Mouse (Mus musculus): ENCODE data around the gene Cldn22. TPM values are rescaled to one million over a fixed set of nuclear protein-coding genes. Genes with fewer than 3 reads are reported as not detected.
"Not testable (repeated sequence)": the region's sequence is repeated elsewhere in the genome, so short reads cannot be mapped to it uniquely, and the experiment has no call there.

Cldn22 gene
- polyA plus RNA-seq, 1 experiment from 2014 or later, result not detected

GRCm38 (mm10) chr8:47819034-47819433, 5.2 kb upstream of the Cldn22 start:
- no peaks in the 10 kb centered on the region for H3K27me3 ChIP-seq (ENCODE audit: control insufficient read depth, insufficient read depth, low read length)
- H3K27ac ChIP-seq (replicated peaks; ENCODE audit: low read depth, low read length), result no peak overlapping the region
- H3K4me2 ChIP-seq (ENCODE audit: low read depth, low read length), result no peak overlapping the region
- no peak overlapping the region for H3K9ac ChIP-seq (replicated peaks; ENCODE audit: low read length)
- H3K4me1 ChIP-seq (ENCODE audit: control insufficient read depth, insufficient read depth, low read length), result no peaks in the 10 kb centered on the region
- 90% methylated on average over 8 of the region's 8 CpGs for WGBS
- no peaks in the 10 kb centered on the region for H3K9me3 ChIP-seq (replicated peaks; ENCODE audit: control insufficient read depth, low read length)
- no peaks in the 10 kb centered on the region for H3K36me3 ChIP-seq (replicated peaks; ENCODE audit: control insufficient read depth, insufficient read depth, low read depth, low read length)
- H3K4me3 ChIP-seq (ENCODE audit: low read depth, low read length), result no peak overlapping the region
- no peak for ATAC-seq (replicated peaks; ENCODE audit: insufficient number of reproducible peaks, low FRiP score, low TSS enrichment, low read depth)
- no peak for DNase-seq (ENCODE audit: low spot score)

- Histone ChIP-seq H3K4me1 (ENCODE audit: control insufficient read depth, insufficient read depth, low read length) (no peaks in the 10 kb centered on the region), H3K4me2 (ENCODE audit: low read depth, low read length) (no peak overlapping the region), H3K4me3 (ENCODE audit: low read depth, low read length) (no peak overlapping the region), H3K27me3 (ENCODE audit: control insufficient read depth, insufficient read depth, low read length) (no peaks in the 10 kb centered on the region), H3K9me3 (replicated peaks; ENCODE audit: control insufficient read depth, low read length) (no peaks in the 10 kb centered on the region), H3K36me3 (replicated peaks; ENCODE audit: control insufficient read depth, insufficient read depth, low read depth, low read length) (no peaks in the 10 kb centered on the region), H3K27ac (replicated peaks; ENCODE audit: low read depth, low read length) (no peak overlapping the region), H3K9ac (replicated peaks; ENCODE audit: low read length) (no peak overlapping the region)
- DNase-seq (ENCODE audit: low spot score) (no peak), ATAC-seq (replicated peaks; ENCODE audit: insufficient number of reproducible peaks, low FRiP score, low TSS enrichment, low read depth) (no peak)
- WGBS, result 84% methylated on average over 20 of the region's 20 CpGs
These were observed 3.1 kb upstream of the Cldn22 start for GRCm38 (mm10) chr8:47820914-47821772.

GRCm38 (mm10) chr8:47821843-47822242, 2.4 kb upstream of the Cldn22 start, which contains the start of gene Cldn24:
Gene Cldn24 (plus strand): TSS chr8:47822143.
- Histone ChIP-seq H3K4me1 (ENCODE audit: control insufficient read depth, insufficient read depth, low read length) (no peaks in the 10 kb centered on the region), H3K9me3 (replicated peaks; ENCODE audit: control insufficient read depth, low read length) (no peaks in the 10 kb centered on the region), H3K27ac (replicated peaks; ENCODE audit: low read depth, low read length) (no peak within 1 kb of the TSS), H3K9ac (replicated peaks; ENCODE audit: low read length) (no peak within 1 kb of the TSS), H3K27me3 (ENCODE audit: control insufficient read depth, insufficient read depth, low read length) (no peaks in the 10 kb centered on the region), H3K4me2 (ENCODE audit: low read depth, low read length) (no peak within 1 kb of the TSS), H3K4me3 (ENCODE audit: low read depth, low read length) (no peak within 1 kb of the TSS), H3K36me3 (replicated peaks; ENCODE audit: control insufficient read depth, insufficient read depth, low read depth, low read length) (no peaks in the 10 kb centered on the region)
- ATAC-seq (replicated peaks; ENCODE audit: insufficient number of reproducible peaks, low FRiP score, low TSS enrichment, low read depth) (no peak), DNase-seq (ENCODE audit: low spot score) (no peak)
- WGBS, result 81% methylated on average over 6 of the region's 6 CpGs

GRCm38 (mm10) chr8:47822541-47822940, 1.7 kb upstream of the Cldn22 start:
- H3K9ac ChIP-seq (replicated peaks; ENCODE audit: low read length); DNase-seq (ENCODE audit: low spot score); H3K4me2 ChIP-seq (ENCODE audit: low read depth, low read length); ATAC-seq (replicated peaks; ENCODE audit: insufficient number of reproducible peaks, low FRiP score, low TSS enrichment, low read depth); H3K4me1 ChIP-seq (ENCODE audit: control insufficient read depth, insufficient read depth, low read length); H3K27ac ChIP-seq (replicated peaks; ENCODE audit: low read depth, low read length); H3K36me3 ChIP-seq (replicated peaks; ENCODE audit: control insufficient read depth, insufficient read depth, low read depth, low read length); H3K27me3 ChIP-seq (ENCODE audit: control insufficient read depth, insufficient read depth, low read length); H3K4me3 ChIP-seq (ENCODE audit: low read depth, low read length); H3K9me3 ChIP-seq (replicated peaks; ENCODE audit: control insufficient read depth, low read length): not testable (repeated sequence)
- WGBS, result 87% methylated on average over 7 of the region's 9 CpGs

GRCm38 (mm10) chr8:47823777-47824176, 505 bp upstream of the Cldn22 start:
- H3K4me2 ChIP-seq (ENCODE audit: low read depth, low read length), result no peak overlapping the region
- no peaks in the 10 kb centered on the region for H3K4me1 ChIP-seq (ENCODE audit: control insufficient read depth, insufficient read depth, low read length)
- no peaks in the 10 kb centered on the region for H3K27me3 ChIP-seq (ENCODE audit: control insufficient read depth, insufficient read depth, low read length)
- H3K27ac ChIP-seq (replicated peaks; ENCODE audit: low read depth, low read length), result no peak overlapping the region
- no peaks in the 10 kb centered on the region for H3K36me3 ChIP-seq (replicated peaks; ENCODE audit: control insufficient read depth, insufficient read depth, low read depth, low read length)
- ATAC-seq (replicated peaks; ENCODE audit: insufficient number of reproducible peaks, low FRiP score, low TSS enrichment, low read depth) (no peak), DNase-seq (ENCODE audit: low spot score) (peak; percentile 56)
- WGBS, result 43% methylated on average over 10 of the region's 10 CpGs
- no peaks in the 10 kb centered on the region for H3K9me3 ChIP-seq (replicated peaks; ENCODE audit: control insufficient read depth, low read length)
- H3K4me3 ChIP-seq (ENCODE audit: low read depth, low read length), result no peak overlapping the region
- H3K9ac ChIP-seq (replicated peaks; ENCODE audit: low read length), result no peak overlapping the region

DNA sequence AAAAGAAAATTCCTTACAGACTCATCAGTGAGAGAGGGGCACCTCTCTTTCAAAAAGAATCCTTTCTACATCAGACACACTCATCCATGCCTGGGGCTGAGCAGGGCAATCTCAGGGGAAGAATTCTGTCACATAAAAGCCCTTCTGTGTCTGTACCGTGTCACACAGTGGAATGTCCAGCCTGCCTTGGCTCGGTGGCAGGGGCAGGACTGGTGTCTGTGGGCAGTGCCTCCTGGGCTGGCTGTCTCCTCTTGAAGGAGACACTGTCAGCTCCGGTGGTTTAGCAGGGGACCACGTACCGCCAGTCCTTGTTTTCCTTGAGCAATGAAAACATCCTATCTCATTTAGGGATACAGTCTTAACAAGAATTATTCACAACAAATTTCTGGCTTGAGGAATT, 1.3 kb downstream of the Cldn22 start:
- 26% methylated on average over 5 of the region's 5 CpGs for WGBS

GRCm38 (mm10) chr8:47826911-47827310, 2.6 kb downstream of the Cldn22 start:
- ATAC-seq (replicated peaks; ENCODE audit: insufficient number of reproducible peaks, low FRiP score, low TSS enrichment, low read depth) (no peak), DNase-seq (ENCODE audit: low spot score) (peak; percentile 39)
- Histone ChIP-seq H3K4me3 (ENCODE audit: low read depth, low read length) (no peak overlapping the region), H3K36me3 (replicated peaks; ENCODE audit: control insufficient read depth, insufficient read depth, low read depth, low read length) (no peaks in the 10 kb centered on the region; the same call in 1 of the 2 replicates), H3K27me3 (ENCODE audit: control insufficient read depth, insufficient read depth, low read length) (no peaks in the 10 kb centered on the region), H3K4me2 (ENCODE audit: low read depth, low read length) (no peak overlapping the region), H3K4me1 (ENCODE audit: control insufficient read depth, insufficient read depth, low read length) (no peaks in the 10 kb centered on the region), H3K9ac (replicated peaks; ENCODE audit: low read length) (no peak overlapping the region), H3K9me3 (replicated peaks; ENCODE audit: control insufficient read depth, low read length) (no peaks in the 10 kb centered on the region), H3K27ac (replicated peaks; ENCODE audit: low read depth, low read length) (no peak overlapping the region)
- WGBS, result 76% methylated on average over 9 of the region's 9 CpGs

More for the DNA sequence above, 1.3 kb downstream of the Cldn22 start:
- H3K9me3 ChIP-seq (replicated peaks; ENCODE audit: control insufficient read depth, low read length), result no peaks in the 10 kb centered on the region
- no peak overlapping the region for H3K4me2 ChIP-seq (ENCODE audit: low read depth, low read length)
- ATAC-seq (replicated peaks; ENCODE audit: insufficient number of reproducible peaks, low FRiP score, low TSS enrichment, low read depth) (no peak), DNase-seq (ENCODE audit: low spot score) (no peak)
- no peaks in the 10 kb centered on the region for H3K27me3 ChIP-seq (ENCODE audit: control insufficient read depth, insufficient read depth, low read length)
- H3K9ac ChIP-seq (replicated peaks; ENCODE audit: low read length), result no peak overlapping the region
- no peak overlapping the region for H3K27ac ChIP-seq (replicated peaks; ENCODE audit: low read depth, low read length)
- no peak overlapping the region for H3K4me3 ChIP-seq (ENCODE audit: low read depth, low read length)
- no peaks in the 10 kb centered on the region for H3K36me3 ChIP-seq (replicated peaks; ENCODE audit: control insufficient read depth, insufficient read depth, low read depth, low read length)
- no peaks in the 10 kb centered on the region for H3K4me1 ChIP-seq (ENCODE audit: control insufficient read depth, insufficient read depth, low read length)

GRCm38 (mm10) chr8:47832616-47833015, 8.3 kb downstream of the Cldn22 start:
- no peaks in the 10 kb centered on the region for H3K4me1 ChIP-seq (ENCODE audit: control insufficient read depth, insufficient read depth, low read length)
- H3K9me3 ChIP-seq (replicated peaks; ENCODE audit: control insufficient read depth, low read length), result no peaks in the 10 kb centered on the region
- no peaks in the 10 kb centered on the region for H3K27me3 ChIP-seq (ENCODE audit: control insufficient read depth, insufficient read depth, low read length)
- 85% methylated on average over 6 of the region's 6 CpGs for WGBS
- no peaks in the 10 kb centered on the region; the same call in none of the 2 replicates for H3K36me3 ChIP-seq (replicated peaks; ENCODE audit: control insufficient read depth, insufficient read depth, low read depth, low read length)
- no peak overlapping the region for H3K9ac ChIP-seq (replicated peaks; ENCODE audit: low read length)
- no peak overlapping the region for H3K27ac ChIP-seq (replicated peaks; ENCODE audit: low read depth, low read length)
- no peak overlapping the region for H3K4me3 ChIP-seq (ENCODE audit: low read depth, low read length)
- DNase-seq (ENCODE audit: low spot score), result no peak
- no peak for ATAC-seq (replicated peaks; ENCODE audit: insufficient number of reproducible peaks, low FRiP score, low TSS enrichment, low read depth)
- no peak overlapping the region for H3K4me2 ChIP-seq (ENCODE audit: low read depth, low read length)
